Mouse (Mus musculus) liver, adult (tissue): ENCODE data around the gene Srebf1.

Experiments used
- GATA4 ChIP-seq: IDR thresholded peaks from 2 replicates; pipeline ENCODE4 v1.6.1; 2014; ENCODE audit warnings: mild to moderate bottlenecking, low read length; ENCODE audit not compliant: insufficient replicate concordance

Srebf1 gene

GRCm38 (mm10) chr11:60222469-60223236 lies at the start of gene Srebf1:
Gene Srebf1, minus strand, starts transcription at chr11:60222581.
- peak; percentile 19; the same call in 1 of the 2 replicates for TF ChIP-seq GATA4

GRCm38 (mm10) chr11:60268563-60268962 lies 46.2 kb upstream of the Srebf1 start:
- no peak for TF ChIP-seq GATA4

GRCm38 (mm10) chr11:60265271-60265985 lies 43.0 kb upstream of the Srebf1 start:
- no peak for TF ChIP-seq GATA4

- TF ChIP-seq GATA4, result no peak
Measured at GRCm38 (mm10) chr11:60264651-60265050, 42.3 kb upstream of the Srebf1 start.

GRCm38 (mm10) chr11:60262396-60262795 lies 40.0 kb upstream of the Srebf1 start:
- no peak for TF ChIP-seq GATA4

GRCm38 (mm10) chr11:60260743-60261142 lies 38.4 kb upstream of the Srebf1 start:
- TF ChIP-seq GATA4, result no peak

- no peak for TF ChIP-seq GATA4
Measured at GRCm38 (mm10) chr11:60257696-60258095, 35.3 kb upstream of the Srebf1 start.

- TF ChIP-seq GATA4, result no peak
Measured at GRCm38 (mm10) chr11:60256713-60257112, 34.3 kb upstream of the Srebf1 start.

GRCm38 (mm10) chr11:60256176-60256681 lies 33.8 kb upstream of the Srebf1 start:
- TF ChIP-seq GATA4, result no peak

- no peak for TF ChIP-seq GATA4
Measured at GRCm38 (mm10) chr11:60255639-60256038, 33.3 kb upstream of the Srebf1 start.

GRCm38 (mm10) chr11:60255181-60255580 lies 32.8 kb upstream of the Srebf1 start:
- no peak for TF ChIP-seq GATA4

GRCm38 (mm10) chr11:60254308-60254707 lies 31.9 kb upstream of the Srebf1 start:
- no peak for TF ChIP-seq GATA4

GRCm38 (mm10) chr11:60253546-60253945 lies 31.2 kb upstream of the Srebf1 start:
- no peak for TF ChIP-seq GATA4

GRCm38 (mm10) chr11:60250971-60251643 lies 28.7 kb upstream of the Srebf1 start:
- no peak for TF ChIP-seq GATA4

GRCm38 (mm10) chr11:60249885-60250284 lies 27.5 kb upstream of the Srebf1 start:
- TF ChIP-seq GATA4, result no peak
